Mouse (Mus musculus) kidney, adult 2 months (tissue): ENCODE data around the gene Ranbp10. TPM values are rescaled to one million over a fixed set of nuclear protein-coding genes. Genes with fewer than 3 reads are reported as not detected.

Source experiments
- DNase-seq: peaks from one replicate; pipeline ENCODE4 v3.0.0; 2021
- H3K27ac ChIP-seq: fragments of 200-500 bp; 2 replicates; pipeline ENCODE4 v1.5.1; 2012; ENCODE audit warnings: low read depth, low read length, control low read depth, inconsistent platforms; ENCODE audit not compliant: insufficient read depth
- H3K27me3 ChIP-seq: fragments of 200-500 bp; replicated peaks from 2 replicates; pipeline ENCODE4 v1.6.1; 2012; ENCODE audit warnings: mild to moderate bottlenecking, moderate library complexity, low read length, inconsistent platforms; ENCODE audit not compliant: control insufficient read depth, insufficient read depth
- H3K36me3 ChIP-seq: fragments of 200-500 bp; 2 replicates; pipeline ENCODE4 v1.6.1; 2012; ENCODE audit warnings: mild to moderate bottlenecking, moderate library complexity, low read length, inconsistent platforms; ENCODE audit not compliant: control insufficient read depth, insufficient read depth
- H3K4me1 ChIP-seq: fragments of 200-500 bp; 2 replicates; pipeline ENCODE4 v1.6.1; 2011; ENCODE audit warnings: low read length; ENCODE audit not compliant: control insufficient read depth, insufficient read depth
- H3K4me3 ChIP-seq: fragments of 200-500 bp; 2 replicates; pipeline ENCODE4 v1.5.1; 2011; ENCODE audit warnings: mild to moderate bottlenecking, low read depth, low read length, control low read depth; ENCODE audit not compliant: insufficient read depth
- CTCF ChIP-seq: fragments of 200-500 bp; conservative IDR thresholded peaks from 2 replicates; pipeline ENCODE4 v1.5.1; 2011; ENCODE audit warnings: low read depth, mild to moderate bottlenecking, control low read depth, low read length, moderate library complexity, mixed read lengths; ENCODE audit not compliant: insufficient read depth, insufficient read length
- POLR2A ChIP-seq: fragments of 200-500 bp; IDR thresholded peaks from one replicate; pipeline ENCODE4 v1.6.1; 2011; ENCODE audit warnings: low read depth, low read length, control low read depth
- WGBS: fragments of 180-500 bp; shearing (Covaris S2); methylation state at CpG from one replicate; pipeline ENCODE4 v1.1.7; 2018; 5-methylcytosine and 5-hydroxymethylcytosine counted together
- polyA plus RNA-seq: library from polyadenylated mRNA; depleted of rRNA; stranded (reverse); fragments of >200 nt; gene quantifications from 2 replicates; pipeline ENCODE4 v1.2.3, GENCODE M21; 2012

The Ranbp10 gene
- polyA plus RNA-seq, 1 experiment: 22.1 TPM

DNA sequence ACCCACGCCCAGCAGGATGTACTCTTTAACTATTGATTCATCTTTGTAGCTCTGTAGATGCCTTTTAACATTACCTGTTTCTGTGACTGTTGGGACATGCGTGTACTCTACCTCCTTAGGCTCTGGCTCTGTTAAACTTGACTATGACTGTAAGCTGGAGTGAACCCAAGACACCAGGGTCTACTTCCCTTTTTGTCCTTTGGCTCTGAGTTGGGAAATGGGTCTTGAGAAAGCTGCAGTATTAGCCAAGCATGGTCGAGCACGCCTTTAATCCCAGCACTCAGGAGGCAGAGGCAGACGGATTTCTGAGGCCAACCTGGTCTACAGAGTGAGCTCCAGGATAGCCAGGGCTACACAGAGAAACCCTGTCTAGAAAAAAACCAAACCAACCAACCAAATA, 31.3 kb upstream of the Ranbp10 start:
- Histone ChIP-seq H3K27ac (no peak overlapping the region), H3K36me3 (no peaks in the 10 kb centered on the region), H3K4me3 (no peak overlapping the region), H3K27me3 (no peaks in the 10 kb centered on the region), H3K4me1 (peaks cover 18% of the 10 kb centered on the region; the same call in 1 of the 2 replicates)
- no peak for DNase-seq
- 85% methylated on average over 5 of the region's 5 CpGs for WGBS
- TF ChIP-seq CTCF: no peak
- no peak for TF ChIP-seq POLR2A

DNA sequence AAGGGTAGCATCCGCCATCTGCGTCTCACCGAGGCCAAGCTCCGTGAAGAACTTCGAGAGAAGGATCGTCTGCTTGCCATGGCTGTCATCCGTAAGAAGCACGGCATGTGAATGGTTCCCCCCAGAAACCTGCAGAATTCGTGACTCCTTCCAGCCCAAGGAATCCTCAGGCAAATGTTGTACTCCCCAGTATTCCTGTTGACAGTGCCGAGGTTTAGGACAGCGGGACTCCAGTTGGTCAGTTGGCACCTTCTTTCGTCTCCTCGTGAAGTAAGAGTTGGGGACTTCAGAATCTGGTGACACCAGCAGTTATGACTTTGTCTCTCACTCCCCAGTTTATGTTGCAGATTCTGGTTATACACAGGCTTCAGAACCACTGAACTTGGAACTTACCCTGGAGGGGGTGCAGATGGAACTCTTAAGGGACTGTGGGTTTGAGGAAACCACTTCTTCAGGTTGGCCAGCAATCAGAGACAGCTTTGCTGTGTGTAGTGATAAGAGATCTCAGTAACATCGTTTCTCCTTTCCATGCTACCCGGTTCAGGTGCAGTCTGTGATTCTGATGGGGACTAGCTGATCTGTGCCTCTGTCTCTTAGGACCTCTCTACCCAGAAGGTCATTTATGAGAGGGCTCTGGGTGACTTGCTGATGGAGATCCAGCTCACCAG, 29.2 kb upstream of the Ranbp10 start:
- 13% methylated on average over 15 of the region's 15 CpGs for whole genome bisulfite sequencing
- H3K27ac ChIP-seq: no peak overlapping the region
- TF ChIP-seq CTCF (no peak), POLR2A (no peak)

DNA sequence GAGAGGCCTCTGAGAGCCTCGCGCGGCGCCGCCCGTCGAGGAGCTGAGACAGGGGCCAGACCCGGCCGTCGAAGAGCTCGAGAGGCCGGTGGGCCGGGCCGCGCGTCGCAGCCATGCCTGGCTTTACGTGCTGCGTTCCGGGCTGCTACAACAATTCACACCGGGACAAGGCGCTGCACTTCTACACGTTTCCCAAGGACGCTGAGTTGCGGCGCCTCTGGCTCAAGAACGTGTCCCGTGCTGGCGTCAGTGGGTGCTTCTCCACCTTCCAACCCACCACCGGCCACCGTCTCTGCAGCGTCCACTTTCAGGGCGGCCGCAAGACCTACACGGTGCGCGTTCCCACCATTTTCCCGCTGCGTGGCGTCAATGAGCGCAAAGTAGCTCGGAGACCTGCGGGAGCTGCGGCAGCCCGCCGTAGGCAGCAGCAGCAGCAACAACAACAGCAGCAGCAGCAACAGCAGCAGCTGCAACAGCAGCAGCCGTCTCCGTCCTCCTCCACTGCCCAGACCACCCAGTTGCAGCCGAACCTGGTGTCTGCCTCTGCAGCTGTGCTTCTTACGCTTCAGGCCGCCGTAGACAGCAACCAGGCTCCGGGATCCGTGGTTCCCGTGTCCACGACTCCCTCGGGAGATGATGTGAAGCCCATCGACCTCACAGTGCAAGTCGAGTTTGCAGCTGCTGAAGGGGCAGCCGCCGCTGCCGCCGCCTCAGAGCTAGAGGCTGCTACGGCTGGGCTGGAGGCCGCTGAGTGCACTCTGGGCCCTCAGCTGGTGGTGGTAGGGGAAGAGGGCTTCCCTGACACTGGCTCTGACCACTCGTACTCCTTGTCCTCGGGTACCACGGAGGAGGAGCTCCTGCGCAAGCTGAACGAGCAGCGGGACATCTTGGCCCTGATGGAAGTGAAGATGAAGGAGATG, 28.4 kb upstream of the Ranbp10 start:
- H3K36me3 ChIP-seq: no peaks in the 10 kb centered on the region
- H3K4me1 ChIP-seq: peaks cover 8% of the 10 kb centered on the region; the same call in 1 of the 2 replicates
- no peak for DNase-seq
- TF ChIP-seq POLR2A (no peak), CTCF (no peak)
- peak overlapping the region; percentile 89 for H3K27ac ChIP-seq
- H3K27me3 ChIP-seq: no peaks in the 10 kb centered on the region
- under 1% methylated on average over 71 of the region's 71 CpGs for WGBS
- H3K4me3 ChIP-seq: peak overlapping the region; percentile 63

More for the DNA sequence above, 29.2 kb upstream of the Ranbp10 start:
- Histone ChIP-seq H3K36me3 (no peaks in the 10 kb centered on the region), H3K27me3 (no peaks in the 10 kb centered on the region), H3K4me3 (peak overlapping the region; percentile 63), H3K4me1 (peaks cover 11% of the 10 kb centered on the region; the same call in 1 of the 2 replicates)
- no peak for DNase-seq

- Histone ChIP-seq H3K27me3 (no peaks in the 10 kb centered on the region), H3K36me3 (no peaks in the 10 kb centered on the region), H3K4me3 (peak within 1 kb of the TSS; percentile 63), H3K27ac (peak within 1 kb of the TSS; percentile 89), H3K4me1 (peaks cover 8% of the 10 kb centered on the region; the same call in 1 of the 2 replicates)
- peak; percentile 96 for DNase-seq
- TF ChIP-seq CTCF (peak; percentile 82), POLR2A (no peak)
- under 1% methylated on average over 43 of the region's 43 CpGs for WGBS
These were observed 27.6 kb upstream of the Ranbp10 start, which contains the start of gene Thap11 for GRCm38 (mm10) chr8:105854715-105855216. TSS of gene Thap11 (plus strand) at chr8:105855132.

GRCm38 (mm10) chr8:105854303-105854702, 27.2 kb upstream of the Ranbp10 start:
- WGBS: 20% methylated on average over 8 of the region's 8 CpGs
- no peak for DNase-seq
- no peak overlapping the region for H3K4me3 ChIP-seq
- no peaks in the 10 kb centered on the region for H3K36me3 ChIP-seq
- no peak overlapping the region for H3K27ac ChIP-seq
- peaks cover 8% of the 10 kb centered on the region; the same call in 1 of the 2 replicates for H3K4me1 ChIP-seq
- H3K27me3 ChIP-seq: no peaks in the 10 kb centered on the region
- TF ChIP-seq POLR2A (no peak), CTCF (no peak)

DNA sequence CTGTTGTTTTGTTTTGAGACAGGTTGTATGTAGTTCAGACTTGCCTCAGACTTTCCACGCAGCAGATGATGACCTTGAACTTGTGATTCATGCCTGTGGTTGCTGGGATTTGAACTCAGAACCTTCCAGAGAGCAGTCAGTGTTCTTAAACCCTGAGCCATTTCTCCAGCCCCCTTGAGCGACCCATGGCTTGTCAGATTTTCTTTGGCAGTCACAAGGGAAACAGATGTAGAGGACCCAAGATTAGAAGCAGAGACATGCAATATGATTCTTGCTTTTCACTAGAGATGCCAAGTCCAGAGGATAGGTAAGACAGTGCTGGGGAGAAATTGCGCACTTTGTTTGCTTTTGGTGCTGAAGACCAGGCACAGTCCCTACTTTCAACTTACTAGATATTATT, 26.0 kb upstream of the Ranbp10 start, which contains the start of gene Cenpt:
Gene Cenpt (minus strand): TSS at position 101 of the 400 bp plus-strand sequence.
- Histone ChIP-seq H3K4me3 (no peak within 1 kb of the TSS), H3K36me3 (no peaks in the 10 kb centered on the region), H3K27me3 (no peaks in the 10 kb centered on the region), H3K27ac (no peak within 1 kb of the TSS), H3K4me1 (peaks cover 8% of the 10 kb centered on the region; the same call in 1 of the 2 replicates)
- 91% methylated on average over 3 of the region's 3 CpGs for WGBS
- TF ChIP-seq POLR2A (no peak), CTCF (no peak)
- DNase-seq: no peak
